Mouse (Mus musculus): ENCODE data around the gene P3h3. TPM values are rescaled to one million over a fixed set of nuclear protein-coding genes. Genes with fewer than 3 reads are reported as not detected.
"Not testable (repeated sequence)": the region's sequence is repeated elsewhere in the genome, so short reads cannot be mapped to it uniquely, and the experiment has no call there.

P3h3 gene
- 60.5 and 60.8 TPM in 2 replicates for polyA plus RNA-seq (2015; fragmentation: Nextera tagmentation; extraction: Ambion mirVana)

GRCm38 (mm10) chr6:124856916-124857839 is at the start of gene P3h3:
Gene P3h3 (minus strand): TSS chr6:124857752.
- peaks cover 29% of the 10 kb centered on the region for H3K36me3 ChIP-seq
- peaks cover 10% of the 10 kb centered on the region; the same call in 1 of the 2 replicates for H3K27me3 ChIP-seq
- no peaks in the 10 kb centered on the region for H3K9me3 ChIP-seq
- peaks cover 49% of the 10 kb centered on the region for H3K4me1 ChIP-seq
- peak within 1 kb of the TSS; percentile 99 for H3K9ac ChIP-seq
- peak within 1 kb of the TSS; percentile 100 for H3K27ac ChIP-seq
- WGBS, result under 1% methylated on average over 86 of the region's 86 CpGs
- peak within 1 kb of the TSS; percentile 84 for H3K4me3 ChIP-seq
- peak; percentile 87 for ATAC-seq (ENCODE audit: insufficient number of reproducible peaks, insufficient read depth, low FRiP score, low TSS enrichment, low read depth)
- H3K4me2 ChIP-seq, result peak within 1 kb of the TSS; percentile 68

- no peaks in the 10 kb centered on the region for H3K36me3 ChIP-seq
- H3K9me3 ChIP-seq, result no peaks in the 10 kb centered on the region
- no peak for ATAC-seq (ENCODE audit: insufficient number of reproducible peaks, insufficient read depth, low FRiP score, low TSS enrichment, low read depth)
- H3K4me2 ChIP-seq, result peak overlapping the region; percentile 81
- H3K4me1 ChIP-seq, result peaks cover 23% of the 10 kb centered on the region
- peak overlapping the region; percentile 99 for H3K27ac ChIP-seq
- 36% methylated on average over 13 of the region's 16 CpGs for WGBS
- peak overlapping the region; percentile 80 for H3K9ac ChIP-seq
- peak overlapping the region; percentile 51 for H3K4me3 ChIP-seq
- H3K27me3 ChIP-seq, result peaks cover 9% of the 10 kb centered on the region
Measured at GRCm38 (mm10) chr6:124904991-124905860, 47.7 kb upstream of the P3h3 start.

- WGBS, result 7% methylated on average over 24 of the region's 24 CpGs
- 0 out of 2 replicates have a peak, but pooled peaks cover 4% of the 10 kb centered on the region for H3K27me3 ChIP-seq
Measured at GRCm38 (mm10) chr6:124904161-124904981, 46.8 kb upstream of the P3h3 start.

GRCm38 (mm10) chr6:124903580-124904151 is 46.1 kb upstream of the P3h3 start:
- WGBS, result under 1% methylated on average over 23 of the region's 23 CpGs
- no peaks in the 10 kb centered on the region for H3K36me3 ChIP-seq
- ATAC-seq (ENCODE audit: insufficient number of reproducible peaks, insufficient read depth, low FRiP score, low TSS enrichment, low read depth), result peak; percentile 69

More at GRCm38 (mm10) chr6:124904161-124904981, 46.8 kb upstream of the P3h3 start:
- peak overlapping the region; percentile 81 for H3K4me2 ChIP-seq
- peak; percentile 71 for ATAC-seq (ENCODE audit: insufficient number of reproducible peaks, insufficient read depth, low FRiP score, low TSS enrichment, low read depth)
- peak overlapping the region; percentile 80 for H3K9ac ChIP-seq
- H3K27ac ChIP-seq, result peak overlapping the region; percentile 99
- H3K9me3 ChIP-seq, result no peaks in the 10 kb centered on the region
- H3K36me3 ChIP-seq, result no peaks in the 10 kb centered on the region
- peak overlapping the region; percentile 51 for H3K4me3 ChIP-seq
- peaks cover 16% of the 10 kb centered on the region for H3K4me1 ChIP-seq

GRCm38 (mm10) chr6:124901851-124902250 is 44.3 kb upstream of the P3h3 start:
- Histone ChIP-seq H3K9me3 (no peaks in the 10 kb centered on the region), H3K9ac (no peak overlapping the region), H3K36me3 (no peaks in the 10 kb centered on the region), H3K27me3 (no peaks in the 10 kb centered on the region), H3K4me2 (no peak overlapping the region), H3K27ac (no peak overlapping the region), H3K4me1 (peaks cover 16% of the 10 kb centered on the region), H3K4me3 (no peak overlapping the region)
- ATAC-seq (ENCODE audit: insufficient number of reproducible peaks, insufficient read depth, low FRiP score, low TSS enrichment, low read depth), result no peak

More at GRCm38 (mm10) chr6:124903580-124904151, 46.1 kb upstream of the P3h3 start:
- peaks cover 16% of the 10 kb centered on the region for H3K4me1 ChIP-seq
- peak overlapping the region; percentile 80 for H3K9ac ChIP-seq
- H3K4me2 ChIP-seq, result peak overlapping the region; percentile 81
- H3K9me3 ChIP-seq, result no peaks in the 10 kb centered on the region
- H3K4me3 ChIP-seq, result peak overlapping the region; percentile 51
- peak overlapping the region; percentile 99 for H3K27ac ChIP-seq
- H3K27me3 ChIP-seq, result no peaks in the 10 kb centered on the region

GRCm38 (mm10) chr6:124900801-124901480 is 43.4 kb upstream of the P3h3 start:
- Histone ChIP-seq H3K4me2 (no peak overlapping the region), H3K9ac (no peak overlapping the region), H3K27me3 (no peaks in the 10 kb centered on the region), H3K36me3 (no peaks in the 10 kb centered on the region), H3K4me3 (no peak overlapping the region), H3K27ac (no peak overlapping the region), H3K9me3 (no peaks in the 10 kb centered on the region), H3K4me1 (peaks cover 16% of the 10 kb centered on the region)
- 66% methylated on average over 10 of the region's 10 CpGs for WGBS
- no peak for ATAC-seq (ENCODE audit: insufficient number of reproducible peaks, insufficient read depth, low FRiP score, low TSS enrichment, low read depth)

- Histone ChIP-seq H3K4me3 (no peak overlapping the region), H3K4me2 (no peak overlapping the region), H3K27ac (no peak overlapping the region), H3K27me3 (no peaks in the 10 kb centered on the region), H3K9me3 (no peaks in the 10 kb centered on the region), H3K4me1 (peaks cover 13% of the 10 kb centered on the region), H3K9ac (no peak overlapping the region), H3K36me3 (no peaks in the 10 kb centered on the region)
- ATAC-seq (ENCODE audit: insufficient number of reproducible peaks, insufficient read depth, low FRiP score, low TSS enrichment, low read depth), result no peak
- 60% methylated on average over 8 of the region's 8 CpGs for WGBS
Measured at GRCm38 (mm10) chr6:124900056-124900800, 42.7 kb upstream of the P3h3 start.

- 43% methylated on average over 3 of the region's 3 CpGs for WGBS
Measured at GRCm38 (mm10) chr6:124898359-124898758, 40.8 kb upstream of the P3h3 start.

GRCm38 (mm10) chr6:124894113-124894512 is 36.6 kb upstream of the P3h3 start:
- not testable (repeated sequence) for H3K4me1 ChIP-seq; ATAC-seq (ENCODE audit: insufficient number of reproducible peaks, insufficient read depth, low FRiP score, low TSS enrichment, low read depth); H3K4me3 ChIP-seq; H3K36me3 ChIP-seq; H3K9me3 ChIP-seq; H3K4me2 ChIP-seq; H3K9ac ChIP-seq; H3K27ac ChIP-seq; H3K27me3 ChIP-seq
- whole genome bisulfite sequencing, result 89% methylated on average over 2 of the region's 2 CpGs

More at GRCm38 (mm10) chr6:124898359-124898758, 40.8 kb upstream of the P3h3 start:
- ATAC-seq (ENCODE audit: insufficient number of reproducible peaks, insufficient read depth, low FRiP score, low TSS enrichment, low read depth), result no peak
- no peak overlapping the region for H3K4me2 ChIP-seq
- peaks cover 1% of the 10 kb centered on the region for H3K4me1 ChIP-seq
- no peaks in the 10 kb centered on the region for H3K36me3 ChIP-seq
- H3K9me3 ChIP-seq, result no peaks in the 10 kb centered on the region
- no peaks in the 10 kb centered on the region for H3K27me3 ChIP-seq
- H3K4me3 ChIP-seq, result no peak overlapping the region
- no peak overlapping the region for H3K27ac ChIP-seq
- H3K9ac ChIP-seq, result no peak overlapping the region

- no peak overlapping the region for H3K27ac ChIP-seq
- no peaks in the 10 kb centered on the region for H3K36me3 ChIP-seq
- H3K9ac ChIP-seq, result no peak overlapping the region
- no peak overlapping the region for H3K4me3 ChIP-seq
- no peaks in the 10 kb centered on the region for H3K9me3 ChIP-seq
- no peaks in the 10 kb centered on the region for H3K4me1 ChIP-seq
- ATAC-seq (ENCODE audit: insufficient number of reproducible peaks, insufficient read depth, low FRiP score, low TSS enrichment, low read depth), result no peak
- 65% methylated on average over 6 of the region's 6 CpGs for WGBS
- H3K4me2 ChIP-seq, result no peak overlapping the region
- H3K27me3 ChIP-seq, result no peaks in the 10 kb centered on the region
Measured at GRCm38 (mm10) chr6:124890997-124891396, 33.4 kb upstream of the P3h3 start.
